Mouse (Mus musculus): ENCODE measurements around the gene Fam166a. TPM values are rescaled to one million over a fixed set of nuclear protein-coding genes. Genes with fewer than 3 reads are reported as not detected.

Fam166a gene
- polyA plus RNA-seq (2015; fragmentation: Nextera tagmentation; extraction: Ambion mirVana), result 0.12 and 0.58 TPM in 2 replicates

GRCm38 (mm10) chr2:25218445-25218844 is at the start of gene Fam166a:
Gene Fam166a, plus strand, starts transcription at chr2:25218745.

DNA sequence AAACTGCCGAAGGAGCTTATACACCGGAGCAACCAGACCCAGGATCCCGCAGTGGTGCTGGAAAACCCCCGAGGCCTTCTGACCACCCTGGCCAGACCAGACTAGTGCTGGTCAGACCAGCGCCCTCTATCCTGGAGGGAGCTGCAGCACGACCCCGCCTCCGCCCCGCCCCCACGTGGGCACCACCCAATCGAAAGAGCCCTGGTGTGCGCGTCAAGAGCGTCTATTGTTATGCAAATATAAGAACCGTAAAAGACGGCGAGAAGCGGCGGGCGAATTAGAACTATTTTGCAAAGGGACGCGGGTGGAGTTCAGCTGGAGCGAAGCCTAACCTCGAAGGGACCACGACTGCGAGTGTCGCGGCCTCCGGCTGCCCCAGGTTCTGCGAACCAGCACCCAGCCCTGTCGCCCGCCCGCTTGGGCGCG is 38.1 kb upstream of the Fam166a start, which contains the start of gene Nrarp:
Nrarp (plus strand) TSS at position 281 of the 426 bp plus-strand sequence.

GRCm38 (mm10) chr2:25196172-25196954 is 22.2 kb upstream of the Fam166a start, which contains the start of gene Tor4a:
Gene Tor4a, minus strand, starts transcription at chr2:25196886.

GRCm38 (mm10) chr2:25211121-25211670 is 7.3 kb upstream of the Fam166a start, which contains the start of gene Nelfb:
Gene Nelfb, minus strand, starts transcription at chr2:25211489.

GRCm38 (mm10) chr2:25214444-25214843 is 4.1 kb upstream of the Fam166a start, which contains the start of gene Stpg3:
Gene Stpg3, minus strand, starts transcription at chr2:25214637.

DNA sequence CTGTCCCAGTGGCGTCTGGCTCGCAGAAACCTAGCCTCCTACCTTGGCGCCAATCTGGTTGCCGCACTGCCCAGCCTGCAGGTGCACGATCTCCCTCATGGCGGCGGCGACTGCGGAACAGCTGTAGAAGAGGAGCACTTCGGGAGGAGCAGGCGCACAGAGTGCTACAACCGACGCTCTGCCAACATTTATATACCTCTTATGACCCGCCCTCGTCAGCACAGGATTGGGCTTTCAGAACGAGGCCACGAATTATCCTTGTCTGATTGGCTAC is 5.9 kb downstream of the Fam166a start, which contains the start of gene Tubb4b:
Tubb4b (minus strand) TSS at position 211 of the 274 bp plus-strand sequence.

DNA sequence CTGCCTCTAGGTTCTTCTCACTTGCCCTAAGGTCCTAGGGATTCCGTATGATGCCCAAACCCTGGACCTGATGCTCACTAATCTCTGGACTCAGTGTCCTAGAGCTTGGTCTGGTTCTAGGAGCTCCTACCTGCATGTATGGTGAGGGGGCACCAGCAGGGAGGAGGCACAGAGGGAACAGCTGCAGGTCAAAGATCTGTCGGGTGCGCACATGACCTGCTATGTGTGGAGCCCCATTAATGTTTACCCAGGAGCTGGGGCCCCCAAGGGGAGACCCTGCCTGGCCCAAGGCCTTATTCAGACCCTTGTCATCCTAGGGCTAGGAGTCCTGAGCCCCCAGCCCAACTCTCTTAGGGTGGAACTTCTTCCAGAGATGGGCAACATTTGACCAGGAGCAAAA is 15.5 kb downstream of the Fam166a start, which contains the start of gene Slc34a3:
Slc34a3 (minus strand) TSS at position 315 of the 400 bp plus-strand sequence.

GRCm38 (mm10) chr2:25236614-25237013 is 18.1 kb downstream of the Fam166a start, which contains the start of gene Rnf224:
Gene Rnf224, minus strand, starts transcription at chr2:25236787.

GRCm38 (mm10) chr2:25242101-25242506 is 23.6 kb downstream of the Fam166a start, which contains the start of the genes Rnf208 and Cysrt1:
Gene Rnf208, plus strand, starts transcription at chr2:25242255.
Gene Cysrt1, minus strand, starts transcription at chr2:25242452.

GRCm38 (mm10) chr2:25246183-25247072 is 27.9 kb downstream of the Fam166a start, which contains the start of gene AL732309.1:
Gene AL732309.1, minus strand, starts transcription at chr2:25246863.

GRCm38 (mm10) chr2:25255284-25255779 is 36.8 kb downstream of the Fam166a start, which contains the start of gene Tmem203:
Gene Tmem203, plus strand, starts transcription at chr2:25255439.

DNA sequence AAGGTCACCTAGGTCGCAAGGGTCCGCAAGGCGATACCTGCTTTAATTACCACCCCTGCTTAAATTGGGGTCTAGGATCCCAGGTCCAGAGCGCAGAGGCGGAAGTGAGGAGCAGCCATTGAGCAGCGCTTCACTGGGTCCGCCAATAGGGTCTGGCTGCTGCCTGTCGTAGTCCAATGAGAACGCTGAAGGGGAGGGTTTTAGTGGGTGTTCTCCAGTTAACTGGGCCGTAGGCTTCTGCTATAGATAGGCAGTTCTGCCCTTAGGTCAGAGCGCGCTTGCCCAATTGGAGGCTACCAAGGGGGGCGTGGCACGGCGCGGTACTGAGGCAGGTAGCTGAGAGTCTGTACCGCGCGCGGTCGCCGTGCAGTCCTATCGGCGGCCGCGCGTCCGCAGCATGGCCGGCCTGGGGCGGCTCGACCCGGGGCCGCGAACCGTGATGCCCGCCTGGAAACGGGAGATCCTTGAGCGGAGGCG is 43.8 kb downstream of the Fam166a start, which contains the start of gene Tprn:
Tprn (plus strand) TSS at position 328 of the 477 bp plus-strand sequence.

Other genes with a start within 250 kb of the Fam166a start
- 270 and 363 TPM in 2 replicates for gene Mrpl41, start 243.6 kb upstream of the Fam166a start, polyA plus RNA-seq (2015; fragmentation: Nextera tagmentation; extraction: Ambion mirVana)
- gene Pnpla7, start 242.7 kb upstream of the Fam166a start, polyA plus RNA-seq (2015; fragmentation: Nextera tagmentation; extraction: Ambion mirVana), result 10.8 and 21.4 TPM in 2 replicates
- gene Nsmf, start 164.4 kb upstream of the Fam166a start, polyA plus RNA-seq (2015; fragmentation: Nextera tagmentation; extraction: Ambion mirVana), result 54.6 and 57.0 TPM in 2 replicates
- gene Entpd8, start 138.4 kb upstream of the Fam166a start, polyA plus RNA-seq (2015; fragmentation: Nextera tagmentation; extraction: Ambion mirVana), result 0.36 and 0.76 TPM in 2 replicates
- 0.17 TPM in 2 replicates for gene Noxa1, start 123.6 kb upstream of the Fam166a start, polyA plus RNA-seq (2015; fragmentation: Nextera tagmentation; extraction: Ambion mirVana)
- gene Nrarp, start 38.0 kb upstream of the Fam166a start, polyA plus RNA-seq (2015; fragmentation: Nextera tagmentation; extraction: Ambion mirVana), result 5.6 and 6.7 TPM in 2 replicates
- 14.6 and 20.3 TPM in 2 replicates for gene Tor4a, start 21.9 kb upstream of the Fam166a start, polyA plus RNA-seq (2015; fragmentation: Nextera tagmentation; extraction: Ambion mirVana)
- 47.4 and 61.9 TPM in 2 replicates for gene Nelfb, start 7.3 kb upstream of the Fam166a start, polyA plus RNA-seq (2015; fragmentation: Nextera tagmentation; extraction: Ambion mirVana)
- gene Stpg3, start 4.1 kb upstream of the Fam166a start, polyA plus RNA-seq (2015; fragmentation: Nextera tagmentation; extraction: Ambion mirVana), result not detected in 2 replicates
- 217 and 219 TPM in 2 replicates for gene Tubb4b, start 6.0 kb downstream of the Fam166a start, polyA plus RNA-seq (2015; fragmentation: Nextera tagmentation; extraction: Ambion mirVana)
- gene Slc34a3, start 15.6 kb downstream of the Fam166a start, polyA plus RNA-seq (2015; fragmentation: Nextera tagmentation; extraction: Ambion mirVana), result 0.47 TPM in 1 of 2 replicates, not detected in the other
- gene Rnf224, start 18.0 kb downstream of the Fam166a start, polyA plus RNA-seq (2015; fragmentation: Nextera tagmentation; extraction: Ambion mirVana), result not detected in 2 replicates
- gene Rnf208, start 23.5 kb downstream of the Fam166a start, polyA plus RNA-seq (2015; fragmentation: Nextera tagmentation; extraction: Ambion mirVana), result 12.9 and 25.4 TPM in 2 replicates
- 1.8 TPM in 1 of 2 replicates, not detected in the other for gene Cysrt1, start 23.7 kb downstream of the Fam166a start, polyA plus RNA-seq (2015; fragmentation: Nextera tagmentation; extraction: Ambion mirVana)
- 2.5 and 2.8 TPM in 2 replicates for gene AL732309.1, start 28.1 kb downstream of the Fam166a start, polyA plus RNA-seq (2015; fragmentation: Nextera tagmentation; extraction: Ambion mirVana)
- gene Tmem203, start 36.7 kb downstream of the Fam166a start, polyA plus RNA-seq (2015; fragmentation: Nextera tagmentation; extraction: Ambion mirVana), result 61.5 and 81.2 TPM in 2 replicates
- 5.6 and 7.3 TPM in 2 replicates for gene Tprn, start 43.9 kb downstream of the Fam166a start, polyA plus RNA-seq (2015; fragmentation: Nextera tagmentation; extraction: Ambion mirVana)
- 157 and 205 TPM in 2 replicates for gene Ssna1, start 53.7 kb downstream of the Fam166a start, polyA plus RNA-seq (2015; fragmentation: Nextera tagmentation; extraction: Ambion mirVana)
- 61.4 and 81.5 TPM in 2 replicates for gene Anapc2, start 53.7 kb downstream of the Fam166a start, polyA plus RNA-seq (2015; fragmentation: Nextera tagmentation; extraction: Ambion mirVana)
- gene Tmem210, start 69.4 kb downstream of the Fam166a start, polyA plus RNA-seq (2015; fragmentation: Nextera tagmentation; extraction: Ambion mirVana), result not detected in 2 replicates
- 0.11 TPM in 1 of 2 replicates, not detected in the other for gene Lrrc26, start 71.2 kb downstream of the Fam166a start, polyA plus RNA-seq (2015; fragmentation: Nextera tagmentation; extraction: Ambion mirVana)
- gene Grin1, start 100.4 kb downstream of the Fam166a start, polyA plus RNA-seq (2015; fragmentation: Nextera tagmentation; extraction: Ambion mirVana), result 4.9 and 7.5 TPM in 2 replicates
- gene Man1b1, start 113.6 kb downstream of the Fam166a start, polyA plus RNA-seq (2015; fragmentation: Nextera tagmentation; extraction: Ambion mirVana), result 47.2 and 52.7 TPM in 2 replicates
- gene Dpp7, start 137.6 kb downstream of the Fam166a start, polyA plus RNA-seq (2015; fragmentation: Nextera tagmentation; extraction: Ambion mirVana), result 30.8 and 45.6 TPM in 2 replicates
- 40.5 and 44.9 TPM in 2 replicates for gene Uap1l1, start 146.9 kb downstream of the Fam166a start, polyA plus RNA-seq (2015; fragmentation: Nextera tagmentation; extraction: Ambion mirVana)
- 8.1 and 10.7 TPM in 2 replicates for gene Sapcd2, start 153.6 kb downstream of the Fam166a start, polyA plus RNA-seq (2015; fragmentation: Nextera tagmentation; extraction: Ambion mirVana)
- gene Entpd2, start 177.1 kb downstream of the Fam166a start, polyA plus RNA-seq (2015; fragmentation: Nextera tagmentation; extraction: Ambion mirVana), result 13.6 and 20.3 TPM in 2 replicates
- 93.9 and 115 TPM in 2 replicates for gene Npdc1, start 180.6 kb downstream of the Fam166a start, polyA plus RNA-seq (2015; fragmentation: Nextera tagmentation; extraction: Ambion mirVana)
- gene Fut7, start 204.5 kb downstream of the Fam166a start, polyA plus RNA-seq (2015; fragmentation: Nextera tagmentation; extraction: Ambion mirVana), result 0.14 and 0.22 TPM in 2 replicates
- gene Abca2, start 210.0 kb downstream of the Fam166a start, polyA plus RNA-seq (2015; fragmentation: Nextera tagmentation; extraction: Ambion mirVana), result 4.9 and 6.6 TPM in 2 replicates
- 6.1 and 6.2 TPM in 2 replicates for gene Clic3, start 238.1 kb downstream of the Fam166a start, polyA plus RNA-seq (2015; fragmentation: Nextera tagmentation; extraction: Ambion mirVana)
- 53.8 and 58.8 TPM in 2 replicates for gene Paxx, start 242.3 kb downstream of the Fam166a start, polyA plus RNA-seq (2015; fragmentation: Nextera tagmentation; extraction: Ambion mirVana)

Measured in adrenal gland, postnatal 0 days (tissue).